Mouse (Mus musculus) layer of hippocampus, adult 9-11 months (tissue): Measurements from ENCODE around the gene Olfr1328.
"Not testable (repeated sequence)": the region's sequence is repeated elsewhere in the genome, so short reads cannot be mapped to it uniquely, and the experiment has no call there.

ENCODE experiments used
- DNase-seq: peaks from one replicate; pipeline ENCODE4 v3.0.0; 2022

Gene Olfr1328

DNA sequence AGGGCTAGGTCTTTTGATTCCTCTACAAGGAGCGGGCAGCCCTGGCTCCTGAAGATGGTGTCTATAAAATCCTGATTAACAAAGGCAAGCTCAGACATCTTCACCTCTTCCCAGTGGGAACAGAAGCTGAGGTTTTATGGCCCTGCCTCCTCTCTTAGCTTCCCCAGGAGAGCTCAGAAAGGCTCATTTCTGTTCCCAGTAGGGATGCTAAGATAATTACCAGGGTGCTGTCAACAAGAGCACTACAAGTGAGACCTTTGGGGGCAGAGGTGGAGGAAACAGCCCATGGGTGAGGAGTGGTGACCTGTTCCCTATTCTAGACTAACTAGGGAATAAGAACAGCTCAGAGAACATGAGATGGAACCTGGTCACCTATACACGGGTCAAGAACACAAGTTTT, at the start of gene Olfr1328:
Olfr1328 (minus strand) TSS at position 101 of the 400 bp plus-strand sequence.
- DNase-seq: no peak

- no peak for DNase-seq
Observed at GRCm38 (mm10) chr4:118985291-118985690, 46.9 kb upstream of the Olfr1328 start.

DNA sequence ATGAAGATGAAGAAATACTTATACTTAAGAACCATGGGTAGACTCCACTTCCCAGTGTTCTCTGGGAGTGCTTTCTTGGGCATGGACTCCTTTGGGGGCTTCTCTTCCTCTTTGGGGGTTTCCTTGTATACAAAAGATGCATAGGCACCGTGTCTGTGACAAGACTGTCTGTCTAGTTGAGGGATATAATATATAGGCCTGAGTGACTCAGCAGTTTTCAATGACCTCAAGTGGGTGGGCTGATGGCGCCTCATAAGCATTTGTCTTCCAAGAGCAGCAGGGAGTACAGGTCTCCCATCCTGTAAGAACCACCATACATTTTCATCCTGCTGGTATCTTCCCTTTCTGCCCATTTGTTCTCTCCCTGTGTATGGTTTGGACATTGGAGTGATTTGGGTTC, 34.9 kb upstream of the Olfr1328 start:
- DNase-seq: no peak

GRCm38 (mm10) chr4:118967711-118968110, 29.3 kb upstream of the Olfr1328 start:
- no peak for DNase-seq

DNA sequence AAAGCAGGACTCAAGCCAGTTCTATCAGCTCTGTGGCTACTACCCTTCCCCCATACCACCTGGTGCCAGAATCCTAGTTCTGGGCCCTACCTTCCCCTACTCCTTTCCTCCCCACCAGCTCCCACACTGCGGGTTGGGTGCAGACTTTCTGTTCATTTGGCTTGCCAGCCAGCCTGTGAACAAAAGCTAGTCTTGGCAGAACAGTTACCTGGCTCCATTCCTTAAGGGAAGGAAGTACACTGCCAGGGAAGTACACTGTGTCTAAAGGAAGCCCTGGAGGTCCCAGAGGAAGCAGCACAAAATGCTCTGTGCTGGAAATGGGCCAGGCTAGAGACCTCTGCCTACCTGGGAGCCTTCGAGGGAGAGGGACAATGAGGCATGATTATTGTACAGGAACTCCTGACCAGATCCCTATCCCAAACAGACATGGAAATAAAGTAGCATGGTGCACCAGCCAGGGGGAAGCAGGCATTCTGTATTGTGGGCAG, 22.8 kb upstream of the Olfr1328 start, which contains the start of gene Lao1:
Lao1 (plus strand) TSS at position 438 of the 488 bp plus-strand sequence.
- peak; percentile 29 for DNase-seq

GRCm38 (mm10) chr4:118958812-118959211, 20.4 kb upstream of the Olfr1328 start:
- no peak for DNase-seq

GRCm38 (mm10) chr4:118931326-118931725, 7.1 kb downstream of the Olfr1328 start:
- DNase-seq: not testable (repeated sequence)

DNA sequence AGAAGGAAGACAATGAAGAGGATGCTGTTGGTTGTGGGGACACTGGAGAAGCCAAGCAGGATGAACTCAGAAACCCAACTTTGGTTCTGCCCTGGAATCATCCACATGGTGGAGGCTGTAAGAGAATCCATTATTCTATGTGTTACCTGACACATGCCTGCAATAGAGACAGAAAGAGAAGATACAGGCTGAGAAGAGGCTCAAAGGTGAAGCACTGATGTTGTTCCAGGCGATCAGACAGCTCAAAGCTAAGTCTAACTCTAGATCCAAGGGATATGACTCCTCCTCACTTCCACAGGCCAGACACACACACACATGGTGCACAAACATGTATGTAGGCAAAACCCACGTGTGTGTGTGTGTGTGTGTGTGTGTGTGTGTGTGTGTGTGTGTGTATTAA, 21.0 kb downstream of the Olfr1328 start, which contains the start of gene Olfr1329:
Olfr1329 (minus strand) TSS at position 101 of the 400 bp plus-strand sequence.
- DNase-seq: not testable (repeated sequence)

- DNase-seq: no peak
Observed at GRCm38 (mm10) chr4:118901981-118902380, 36.4 kb downstream of the Olfr1328 start.

DNA sequence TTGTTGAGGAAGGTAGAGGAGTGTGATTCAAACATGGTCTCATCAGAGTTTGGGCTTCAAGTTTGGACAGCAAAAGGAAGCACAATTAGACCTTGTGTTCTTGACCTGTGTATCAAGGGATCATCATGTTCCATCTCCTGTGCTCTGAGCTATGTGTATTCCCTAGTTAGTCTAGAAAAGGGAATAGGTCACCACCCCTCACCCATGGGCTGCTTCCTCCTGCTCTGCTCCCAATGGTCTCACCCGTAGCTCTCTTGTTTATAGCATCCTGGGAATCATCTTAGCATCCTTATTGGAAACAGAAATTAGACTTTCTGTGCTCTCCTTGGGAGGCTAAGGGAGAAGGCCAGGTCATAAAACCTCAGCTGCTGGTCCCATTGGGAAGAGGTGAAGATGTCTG, 50.1 kb downstream of the Olfr1328 start, which contains the start of gene Olfr1330:
Olfr1330 (plus strand) TSS at position 301 of the 400 bp plus-strand sequence.
- DNase-seq: no peak
